Mouse (Mus musculus): Measurements from ENCODE around the gene Cacna1c.

The Cacna1c gene

GRCm38 (mm10) chr6:118838919-118839915, 357.0 kb downstream of the Cacna1c start:
- DNase-seq = peak; percentile 30

DNA sequence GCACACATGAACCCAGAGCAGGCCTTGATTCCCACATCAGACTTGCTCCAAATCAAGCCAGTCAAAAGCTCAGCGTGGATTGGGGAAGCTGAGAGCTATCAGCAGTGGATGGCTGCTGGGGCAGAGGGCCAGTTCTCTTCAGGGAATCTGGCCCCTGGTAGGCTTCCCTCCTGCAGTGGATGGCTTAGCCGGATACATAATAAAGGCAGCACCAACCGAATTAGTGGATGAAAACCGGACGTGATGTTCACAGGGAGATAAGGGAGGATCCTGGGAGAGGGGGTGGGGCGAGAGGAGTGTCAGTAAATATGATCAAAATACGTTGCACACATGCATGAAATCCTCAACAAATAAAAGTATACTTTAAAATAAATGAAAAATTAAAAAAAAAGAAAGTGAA, 359.5 kb downstream of the Cacna1c start:
- peak; percentile 69 for DNase-seq

DNA sequence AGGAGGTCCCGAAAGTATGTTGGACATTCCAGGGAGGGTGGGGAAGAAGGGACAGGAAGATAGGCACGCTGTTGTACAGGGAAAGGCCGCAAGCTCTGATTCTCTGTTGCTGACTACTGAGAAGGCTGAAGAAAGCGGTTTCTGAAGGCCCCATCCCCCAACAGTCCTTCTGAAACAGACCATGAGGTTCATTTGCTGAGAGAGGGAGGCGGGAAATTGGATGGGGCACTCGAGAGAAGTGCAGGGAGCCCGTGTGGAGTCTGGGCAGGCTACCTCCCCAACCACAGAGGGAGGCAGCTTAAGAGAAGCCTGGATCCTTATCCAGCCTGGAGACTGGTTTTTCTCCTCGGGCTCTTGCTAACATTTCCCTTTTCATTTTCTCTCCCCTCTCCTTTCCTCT, 362.2 kb downstream of the Cacna1c start:
- no peak for DNase-seq

GRCm38 (mm10) chr6:118833049-118833448, 363.2 kb downstream of the Cacna1c start:
- peak; percentile 44 for DNase-seq

- DNase-seq = peak; percentile 21
Observed at GRCm38 (mm10) chr6:118832616-118833015, 363.6 kb downstream of the Cacna1c start.

GRCm38 (mm10) chr6:118830851-118831250, 365.4 kb downstream of the Cacna1c start:
- DNase-seq = peak; percentile 60

GRCm38 (mm10) chr6:118828187-118828586, 368.0 kb downstream of the Cacna1c start:
- DNase-seq = no peak

DNA sequence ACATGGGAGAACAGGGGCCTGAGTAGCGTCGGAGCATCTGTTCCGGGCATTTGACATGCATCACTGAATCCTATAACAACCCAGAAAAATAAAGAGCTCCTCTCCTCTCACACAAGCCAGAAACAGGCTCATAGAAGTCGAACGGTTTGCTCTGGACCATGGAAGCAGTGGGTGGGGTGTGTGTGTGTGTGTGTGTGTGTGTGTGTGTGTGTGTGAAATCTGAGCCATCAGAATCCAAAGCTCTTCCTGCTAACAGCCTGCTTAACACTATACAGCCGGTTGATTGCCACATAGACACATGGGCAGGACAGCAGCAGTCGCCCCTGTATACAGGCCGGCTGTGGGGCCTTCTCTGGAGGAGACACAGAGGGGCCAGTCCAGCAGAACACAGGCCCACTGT, 368.7 kb downstream of the Cacna1c start:
- no peak for DNase-seq

- DNase-seq = no peak
Observed at GRCm38 (mm10) chr6:118825400-118825871, 370.8 kb downstream of the Cacna1c start.

DNA sequence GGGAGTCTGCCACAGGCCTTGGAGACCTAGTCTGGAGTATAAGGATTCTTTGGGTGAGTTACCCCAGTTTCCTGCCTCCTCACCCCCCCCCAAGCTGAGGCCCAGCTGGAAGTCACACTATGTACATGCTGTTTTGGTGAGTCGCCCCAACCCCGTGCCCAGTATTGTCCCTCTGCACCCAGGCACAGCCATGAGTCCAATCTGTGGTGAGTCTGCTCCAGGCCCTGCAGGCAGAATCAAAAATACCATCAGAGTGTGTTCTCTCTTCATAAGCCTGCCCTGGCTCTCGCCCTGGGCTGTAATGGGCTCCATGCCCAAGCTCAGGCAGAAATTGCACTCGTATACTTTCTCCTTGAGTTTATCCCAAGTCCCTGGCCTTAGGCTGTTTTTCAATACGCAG, 374.7 kb downstream of the Cacna1c start:
- DNase-seq = no peak

DNA sequence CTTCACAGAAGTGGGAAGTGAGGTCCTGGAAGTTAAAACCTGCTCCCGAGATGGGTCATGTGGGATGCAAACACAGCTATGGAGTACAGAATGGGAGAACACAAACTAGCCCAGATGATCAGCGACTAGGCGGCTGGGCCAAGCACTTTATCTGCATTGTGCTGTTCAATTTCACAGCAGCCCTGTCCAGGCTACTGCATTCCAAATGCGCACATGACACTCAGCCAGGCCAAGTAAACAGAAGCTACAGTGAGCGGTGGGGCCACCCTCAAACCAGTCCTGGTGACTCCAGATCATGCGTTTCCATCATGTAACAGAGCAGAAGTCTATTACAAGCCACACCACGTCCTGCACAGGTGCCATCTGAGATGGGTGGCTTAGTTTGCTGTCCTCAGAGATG, 376.6 kb downstream of the Cacna1c start:
- DNase-seq = no peak

DNA sequence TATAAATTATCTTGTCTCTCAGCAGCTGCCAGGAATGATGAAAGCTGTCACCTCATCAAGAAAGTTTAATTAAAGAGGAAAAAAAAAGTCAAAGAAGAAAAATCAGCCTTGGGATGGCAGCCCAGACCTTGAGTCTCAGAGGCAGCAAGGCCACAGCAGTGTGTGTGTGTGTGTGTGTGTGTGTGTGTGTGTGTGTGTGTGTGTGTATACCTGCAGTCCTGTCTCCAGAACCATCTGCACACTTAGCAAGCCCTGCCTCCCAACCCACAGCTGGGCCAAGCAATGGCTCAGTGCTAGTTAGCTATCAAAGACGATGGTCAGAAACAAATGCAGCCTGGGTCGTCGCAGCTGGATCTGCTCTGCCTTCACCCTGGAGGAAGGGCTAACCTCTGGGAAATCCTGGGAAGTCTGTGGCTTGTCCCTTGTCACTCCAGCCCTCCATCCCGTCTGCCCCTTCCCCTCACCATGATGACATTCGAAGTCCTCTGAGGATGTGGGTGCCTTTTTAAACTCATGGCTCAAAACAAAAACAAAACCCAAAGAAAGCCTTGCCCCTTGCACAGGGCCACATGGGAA, 378.2 kb downstream of the Cacna1c start:
- DNase-seq = no peak

GRCm38 (mm10) chr6:118816253-118816652, 380.0 kb downstream of the Cacna1c start:
- DNase-seq = no peak

- DNase-seq = no peak
Observed at GRCm38 (mm10) chr6:118812556-118812955, 383.7 kb downstream of the Cacna1c start.

- DNase-seq = no peak
Observed at GRCm38 (mm10) chr6:118812007-118812406, 384.2 kb downstream of the Cacna1c start.

GRCm38 (mm10) chr6:118810834-118811233, 385.4 kb downstream of the Cacna1c start:
- no peak for DNase-seq

DNA sequence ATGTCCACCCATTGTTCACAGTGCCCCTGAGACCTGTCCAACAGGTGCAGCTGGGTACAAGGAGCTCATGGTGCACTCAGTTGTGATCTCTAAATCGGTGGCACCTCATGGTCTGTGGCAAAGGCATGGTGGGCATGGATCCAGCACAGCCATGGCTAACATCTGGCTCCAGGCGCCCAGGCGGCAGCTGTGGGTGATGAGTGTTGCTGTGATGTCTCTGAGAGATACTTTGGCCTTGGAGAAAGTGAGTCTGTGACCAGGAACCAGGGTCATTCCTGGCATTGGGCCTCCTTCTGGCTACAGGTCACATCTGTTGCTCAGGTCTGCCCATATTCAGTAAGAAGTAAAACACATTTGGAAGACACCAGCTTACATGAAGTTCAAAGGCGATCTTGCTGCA, 391.1 kb downstream of the Cacna1c start:
- DNase-seq = no peak

DNA sequence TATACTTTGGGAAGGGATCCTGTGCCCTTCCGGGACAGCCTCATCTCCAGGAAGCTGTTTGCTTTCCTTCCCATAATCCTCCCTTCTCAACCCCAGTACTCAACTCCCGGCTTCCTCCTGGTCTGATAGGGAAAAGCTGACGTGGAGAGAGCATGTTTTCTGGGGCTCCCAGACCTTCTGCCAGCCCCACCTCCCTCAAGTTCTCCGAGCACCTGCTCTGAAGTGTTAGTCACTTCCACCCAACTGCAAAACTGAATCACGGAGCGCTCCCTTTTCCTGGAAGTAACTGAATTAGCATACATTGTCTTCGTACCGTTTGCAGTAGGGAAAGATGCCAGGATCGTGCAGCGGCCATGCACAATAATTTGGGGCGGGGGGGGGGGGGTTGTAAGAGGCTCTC, 393.9 kb downstream of the Cacna1c start:
- no peak for DNase-seq

DNA sequence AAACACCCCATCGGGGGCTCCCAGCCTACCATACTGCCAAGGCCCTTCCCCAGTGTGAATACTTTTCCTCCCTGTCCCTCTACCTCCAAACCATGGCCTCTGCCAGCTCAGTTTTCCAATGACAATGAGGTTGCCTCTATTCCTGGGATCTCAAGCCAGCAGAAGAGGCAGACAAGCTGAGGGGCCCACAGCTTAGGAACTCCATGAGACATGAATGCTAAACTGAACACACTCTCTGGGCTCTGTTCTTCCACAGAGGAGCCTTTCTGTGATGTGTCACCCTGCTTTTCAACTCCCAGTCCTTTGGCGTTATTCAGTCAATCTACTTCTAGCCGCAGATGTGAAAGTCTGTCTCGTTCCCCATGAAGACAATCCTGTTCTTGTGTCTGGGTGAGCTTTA, 399.8 kb downstream of the Cacna1c start:
- DNase-seq = no peak

GRCm38 (mm10) chr6:118795716-118796115, 400.5 kb downstream of the Cacna1c start:
- DNase-seq = no peak

DNA sequence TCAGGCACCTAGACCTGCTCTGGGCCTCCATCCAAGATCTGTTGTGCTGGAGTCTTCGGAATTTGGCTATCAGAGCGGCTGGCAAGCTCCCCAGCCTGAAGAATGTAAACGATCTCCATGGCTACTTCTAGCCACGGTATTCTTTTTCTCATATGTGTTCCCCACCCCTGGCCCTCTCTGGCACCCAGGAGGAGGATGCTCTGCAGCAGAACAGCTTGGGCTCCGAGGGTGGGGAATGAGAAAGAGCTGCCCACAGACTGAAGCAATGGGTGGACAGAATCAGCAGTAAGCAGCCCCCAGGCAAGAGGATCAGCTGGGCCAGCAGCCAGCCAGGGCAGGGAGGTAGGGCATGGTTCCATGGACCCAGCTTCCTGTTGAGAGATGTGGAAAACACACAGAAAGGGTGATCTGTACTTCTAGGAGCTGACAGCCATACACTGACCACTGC, 404.3 kb downstream of the Cacna1c start:
- DNase-seq = no peak

GRCm38 (mm10) chr6:118787933-118788332, 408.3 kb downstream of the Cacna1c start:
- DNase-seq = no peak

DNA sequence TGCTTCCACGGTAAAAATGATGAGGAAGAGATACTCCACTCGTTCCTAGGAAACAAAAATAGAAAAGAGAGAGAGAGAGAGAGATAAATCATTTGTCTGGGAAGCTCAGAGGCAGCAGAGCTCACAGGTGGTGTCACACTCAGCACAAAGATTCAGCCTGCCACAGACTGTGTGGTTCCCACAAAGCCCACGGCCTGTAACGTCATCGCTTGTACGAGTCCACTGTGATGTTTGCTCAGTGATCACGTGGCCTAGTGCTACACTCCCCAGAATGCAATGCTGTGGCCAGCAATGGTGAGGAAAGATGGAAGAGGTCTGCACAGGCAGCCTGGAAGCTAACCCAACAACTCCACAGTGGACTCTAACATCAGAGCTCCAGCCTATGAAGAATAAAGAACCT, 415.9 kb downstream of the Cacna1c start:
- DNase-seq = no peak

GRCm38 (mm10) chr6:118779201-118779600, 417.0 kb downstream of the Cacna1c start:
- DNase-seq = no peak
